Mouse (Mus musculus) midbrain, embryonic 14.5 days (tissue): ENCODE measurements around the gene Adnp. TPM values are rescaled to one million over a fixed set of nuclear protein-coding genes. Genes with fewer than 3 reads are reported as not detected.
"Not testable (repeated sequence)": the region's sequence is repeated elsewhere in the genome, so short reads cannot be mapped to it uniquely, and the experiment has no call there.

Experiments used
- ATAC-seq: fragments of 200-750 bp; cut with Nextera tagmentation; 2 replicates; pipeline ENCODE4 v1.8.0; 2017; ENCODE audit warnings: moderate number of reproducible peaks, moderate library complexity; ENCODE audit not compliant: low FRiP score, low TSS enrichment
- DNase-seq: peaks from one replicate; pipeline ENCODE4 v3.0.0-alpha.2; 2015
- H3K27ac ChIP-seq: fragments of 300-500 bp; sonication (generic); replicated peaks from 2 replicates; pipeline ENCODE4 v1.5.1; 2014; ENCODE audit warnings: mild to moderate bottlenecking, low read depth, low read length, moderate library complexity
- H3K27me3 ChIP-seq: fragments of 300-500 bp; sonication (generic); 2 replicates; pipeline ENCODE4 v1.6.1; 2014; ENCODE audit warnings: low read length, control low read depth, mixed read lengths; ENCODE audit not compliant: control insufficient read depth, insufficient read depth
- H3K36me3 ChIP-seq: fragments of 300-500 bp; sonication (generic); 2 replicates; pipeline ENCODE4 v1.6.1; 2014; ENCODE audit warnings: low read length, control low read depth; ENCODE audit not compliant: control insufficient read depth, insufficient read depth
- H3K4me1 ChIP-seq: fragments of 300-500 bp; sonication (generic); 2 replicates; pipeline ENCODE4 v1.6.1; 2014; ENCODE audit warnings: mild to moderate bottlenecking, antibody characterized with exemption, low read length, control low read depth; ENCODE audit not compliant: control insufficient read depth, insufficient read depth
- H3K4me2 ChIP-seq: fragments of 300-500 bp; sonication (generic); 2 replicates; pipeline ENCODE4 v1.6.1; 2014; ENCODE audit warnings: mild to moderate bottlenecking, low read length, moderate library complexity
- H3K4me3 ChIP-seq: fragments of 300-500 bp; sonication (generic); replicated peaks from 2 replicates; pipeline ENCODE4 v1.5.1; 2014; ENCODE audit warnings: low read depth, low read length
- H3K9ac ChIP-seq: fragments of 300-500 bp; sonication (generic); replicated peaks from 2 replicates; pipeline ENCODE4 v1.6.1; 2014; ENCODE audit warnings: mild to moderate bottlenecking, low read length, moderate library complexity
- H3K9me3 ChIP-seq: fragments of 300-500 bp; sonication (generic); 2 replicates; pipeline ENCODE4 v1.6.1; 2016; ENCODE audit warnings: low read length, control low read depth, mixed read lengths; ENCODE audit not compliant: control insufficient read depth
- WGBS: fragments of 180-500 bp; shearing (Covaris S2); extraction: QIAGEN DNeasy Blood & Tissue Kit; methylation state at CpG from one replicate; pipeline ENCODE4 v1.1.7; 2014; 5-methylcytosine and 5-hydroxymethylcytosine counted together
- polyA plus RNA-seq: library from polyadenylated mRNA; unstranded; fragments of >200 nt; fragmentation: Nextera tagmentation; extraction: Ambion mirVana; gene quantifications from 2 replicates; pipeline ENCODE4 v1.2.1, GENCODE M21; 2014

Adnp gene
- polyA plus RNA-seq, 1 experiment from 2014 or later = 4.5 TPM

DNA sequence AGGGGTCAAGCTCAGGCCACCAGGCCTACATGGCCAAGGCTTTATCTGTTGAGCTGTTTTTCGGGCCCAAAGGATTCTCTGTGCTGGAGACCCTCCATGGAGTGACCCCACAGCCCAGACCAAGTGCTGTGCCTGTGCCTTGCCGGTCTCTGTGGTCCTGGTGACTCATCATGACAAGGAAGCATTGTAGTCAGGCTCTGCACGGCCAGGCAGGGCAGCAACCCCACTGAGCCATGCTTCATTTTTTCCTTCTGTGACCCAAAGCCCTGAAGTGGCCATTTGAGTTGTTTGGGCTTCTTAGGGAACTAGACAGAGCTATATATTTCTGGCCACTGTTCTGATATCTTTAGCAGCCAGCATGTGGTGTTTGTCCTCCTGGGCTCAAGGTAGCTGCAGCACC is 39.1 kb downstream of the Adnp start:
- WGBS = 53% methylated on average over 3 of the region's 3 CpGs
- H3K9ac ChIP-seq = no peak overlapping the region
- H3K4me1 ChIP-seq = 0 out of 2 replicates have a peak, but pooled peaks cover 6% of the 10 kb centered on the region
- DNase-seq (no peak), ATAC-seq (no peak)
- H3K27me3 ChIP-seq = no peaks in the 10 kb centered on the region
- no peaks in the 10 kb centered on the region for H3K36me3 ChIP-seq
- H3K4me3 ChIP-seq = no peak overlapping the region
- H3K9me3 ChIP-seq = no peaks in the 10 kb centered on the region
- no peak overlapping the region for H3K27ac ChIP-seq
- H3K4me2 ChIP-seq = no peak overlapping the region

DNA sequence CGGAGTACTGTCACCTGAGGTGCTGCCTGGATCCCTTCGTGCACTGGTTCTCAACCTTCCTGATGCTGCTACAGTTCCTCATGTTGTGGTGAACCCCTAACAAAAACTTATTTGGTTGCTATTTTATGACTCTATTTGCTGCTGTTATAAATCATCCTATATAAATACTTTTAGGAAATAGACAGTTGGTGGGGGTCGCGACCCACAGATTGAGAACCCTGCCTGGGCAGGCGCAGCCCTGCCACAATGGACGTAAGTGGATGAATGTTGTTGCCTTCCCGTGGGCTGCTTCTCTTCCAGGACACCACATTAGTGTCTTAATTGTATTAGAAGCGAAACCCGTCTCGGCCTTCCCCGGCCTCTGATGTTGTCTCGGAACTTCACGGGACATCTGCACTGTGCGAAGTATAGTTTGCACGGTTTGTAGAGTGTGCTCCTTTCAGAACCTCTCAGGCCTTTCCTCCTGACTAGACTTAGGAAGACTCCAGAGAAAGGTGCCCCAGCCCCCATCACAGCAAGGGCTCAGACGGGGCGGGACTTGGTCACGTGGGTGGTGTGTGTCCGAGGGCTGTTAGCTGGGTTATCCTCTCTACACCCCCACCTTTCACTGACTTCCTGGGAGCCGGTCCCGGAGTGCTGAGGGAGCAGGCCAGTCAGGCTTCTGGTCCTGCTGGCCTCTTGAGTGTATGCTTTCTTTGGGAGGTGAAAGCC is 40.0 kb downstream of the Adnp start:
- Histone ChIP-seq H3K4me2 (no peak overlapping the region), H3K27ac (no peak overlapping the region), H3K9ac (no peak overlapping the region), H3K4me3 (no peak overlapping the region), H3K9me3 (no peaks in the 10 kb centered on the region), H3K4me1 (peaks cover 7% of the 10 kb centered on the region; the same call in 1 of the 2 replicates), H3K36me3 (no peaks in the 10 kb centered on the region), H3K27me3 (no peaks in the 10 kb centered on the region)
- WGBS = 45% methylated on average over 21 of the region's 21 CpGs
- DNase-seq (no peak), ATAC-seq (no peak)

DNA sequence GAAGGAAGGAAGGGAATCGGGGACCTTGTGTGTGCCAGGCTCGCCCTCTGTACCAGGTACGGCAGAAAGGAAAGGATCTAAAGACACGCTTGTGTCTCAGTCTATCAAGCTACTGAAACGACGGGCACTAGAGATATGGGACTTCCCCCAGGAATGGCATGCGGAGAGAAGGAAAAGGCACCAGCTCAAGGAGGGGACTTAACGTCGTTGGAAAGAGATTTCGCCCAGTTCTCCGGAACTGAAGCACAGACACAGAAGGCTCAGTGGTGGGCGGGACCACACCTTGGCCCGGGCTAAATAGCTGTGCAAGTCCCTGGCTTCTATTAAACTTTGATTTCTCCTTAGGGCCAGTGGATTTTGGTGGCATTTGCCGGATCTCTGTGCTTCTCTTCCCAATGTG is 44.9 kb downstream of the Adnp start:
- Histone ChIP-seq H3K4me3 (peak overlapping the region; percentile 14), H3K9ac (0 out of 2 replicates have a peak overlapping the region, but pooled peaks have one; percentile 12), H3K9me3 (no peaks in the 10 kb centered on the region), H3K27ac (no peak overlapping the region), H3K4me2 (peak overlapping the region; percentile 38), H3K27me3 (0 out of 2 replicates have a peak, but pooled peaks cover 9% of the 10 kb centered on the region), H3K36me3 (no peaks in the 10 kb centered on the region), H3K4me1 (peaks cover 14% of the 10 kb centered on the region)
- WGBS = 6% methylated on average over 14 of the region's 14 CpGs
- ATAC-seq = no peak
- no peak for DNase-seq

DNA sequence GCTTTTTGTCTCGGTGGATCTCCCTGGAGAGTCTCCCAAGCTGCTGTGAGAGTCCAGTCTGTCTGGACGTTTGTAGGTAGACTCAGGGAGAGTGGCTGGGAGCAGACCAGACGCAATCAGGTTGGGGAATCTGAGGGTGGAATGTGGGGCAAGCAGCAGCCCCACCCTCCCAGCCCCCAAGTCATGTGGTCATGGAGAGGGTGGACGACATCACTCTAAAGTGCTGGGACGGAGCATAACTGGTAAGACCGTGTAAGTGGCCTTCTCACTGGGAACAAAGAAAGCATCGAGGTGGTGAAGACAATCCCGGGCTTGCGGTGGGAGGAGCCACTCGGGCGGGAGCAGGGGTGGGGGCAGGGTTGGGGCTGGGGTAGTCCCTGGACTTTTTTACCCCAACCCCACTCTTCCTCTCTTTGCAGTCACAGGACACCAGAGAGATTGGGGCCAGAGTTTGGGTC is 45.4 kb downstream of the Adnp start:
- Histone ChIP-seq H3K4me1 (peaks cover 14% of the 10 kb centered on the region), H3K9ac (0 out of 2 replicates have a peak overlapping the region, but pooled peaks have one; percentile 16), H3K4me2 (peak overlapping the region; percentile 38), H3K9me3 (no peaks in the 10 kb centered on the region), H3K4me3 (peak overlapping the region; percentile 14), H3K36me3 (no peaks in the 10 kb centered on the region), H3K27me3 (0 out of 2 replicates have a peak, but pooled peaks cover 9% of the 10 kb centered on the region), H3K27ac (no peak overlapping the region)
- DNase-seq (no peak), ATAC-seq (no peak)
- 3% methylated on average over 11 of the region's 11 CpGs for WGBS

DNA sequence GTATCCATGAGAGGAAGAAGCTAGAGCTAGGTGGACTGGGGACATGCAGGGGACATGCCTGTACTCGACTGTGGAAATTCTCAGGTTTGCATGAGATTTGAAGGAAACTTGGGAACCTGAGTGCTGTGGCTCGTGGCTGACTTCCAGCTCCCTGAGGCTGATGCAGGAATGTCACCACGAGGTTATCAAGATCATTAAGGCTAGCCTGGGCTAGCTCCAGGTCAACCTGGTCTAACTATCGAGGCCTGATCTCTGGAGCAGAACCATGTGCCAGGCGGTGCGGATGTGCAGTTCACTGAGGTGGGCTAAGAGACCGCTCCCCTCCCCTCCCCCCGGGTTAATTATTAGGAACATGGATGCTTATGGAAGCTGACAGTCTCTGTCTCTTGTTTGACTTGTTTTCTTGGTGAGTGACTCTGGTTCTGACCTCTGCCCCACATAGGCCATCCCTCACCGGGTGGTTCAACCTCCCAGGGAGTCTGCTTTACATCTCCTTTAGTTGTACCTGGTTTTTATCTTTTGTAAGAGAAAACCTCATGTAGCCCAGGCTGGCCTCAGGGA is 46.5 kb downstream of the Adnp start:
- Histone ChIP-seq H3K4me3 (no peak overlapping the region), H3K27ac (no peak overlapping the region), H3K9me3 (no peaks in the 10 kb centered on the region), H3K36me3 (no peaks in the 10 kb centered on the region), H3K4me2 (no peak overlapping the region), H3K27me3 (0 out of 2 replicates have a peak, but pooled peaks cover 9% of the 10 kb centered on the region), H3K4me1 (peaks cover 14% of the 10 kb centered on the region), H3K9ac (no peak overlapping the region)
- DNase-seq (no peak), ATAC-seq (no peak)
- WGBS = 81% methylated on average over 9 of the region's 9 CpGs

DNA sequence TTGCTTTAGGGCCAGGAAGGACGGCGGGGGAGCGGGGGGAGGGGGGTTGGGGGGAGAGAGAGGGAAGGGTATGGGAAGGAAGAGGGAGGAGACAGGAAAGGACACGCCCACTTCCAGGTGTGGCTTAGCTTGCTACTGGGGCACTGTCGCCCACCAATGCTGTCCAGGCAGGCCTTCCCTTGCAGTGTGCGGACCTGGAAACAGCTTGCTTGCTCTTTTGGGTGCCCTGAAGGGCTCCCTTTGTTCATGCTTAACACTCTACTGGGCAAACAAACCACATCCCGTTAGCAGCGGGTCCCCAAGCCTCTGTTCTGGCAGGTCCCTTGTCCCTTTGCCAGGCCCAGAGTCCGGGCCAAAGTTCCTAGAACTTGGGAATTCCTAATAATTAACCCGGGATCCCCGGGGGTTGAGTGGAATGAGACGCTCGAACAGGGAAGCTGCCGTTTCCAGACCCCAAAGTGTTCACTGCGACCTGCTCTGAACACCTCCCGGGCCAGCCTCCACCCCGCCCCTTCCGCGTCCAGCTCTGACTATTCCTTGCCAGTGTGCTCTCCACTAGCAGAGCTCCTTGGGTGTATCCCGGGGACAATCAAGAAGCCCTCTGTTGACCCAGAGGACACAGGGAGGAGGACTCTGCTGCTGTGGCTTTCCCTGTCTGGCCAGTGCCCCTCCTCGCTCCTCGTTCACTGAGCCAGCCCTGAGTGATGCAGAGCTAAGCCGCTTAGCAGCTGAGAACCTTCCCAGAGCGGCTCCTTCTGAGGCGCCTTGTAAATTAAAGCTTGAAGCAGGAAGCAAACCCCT is 47.8 kb downstream of the Adnp start:
- peaks cover 24% of the 10 kb centered on the region for H3K4me1 ChIP-seq
- WGBS = 4% methylated on average over 24 of the region's 25 CpGs

DNA sequence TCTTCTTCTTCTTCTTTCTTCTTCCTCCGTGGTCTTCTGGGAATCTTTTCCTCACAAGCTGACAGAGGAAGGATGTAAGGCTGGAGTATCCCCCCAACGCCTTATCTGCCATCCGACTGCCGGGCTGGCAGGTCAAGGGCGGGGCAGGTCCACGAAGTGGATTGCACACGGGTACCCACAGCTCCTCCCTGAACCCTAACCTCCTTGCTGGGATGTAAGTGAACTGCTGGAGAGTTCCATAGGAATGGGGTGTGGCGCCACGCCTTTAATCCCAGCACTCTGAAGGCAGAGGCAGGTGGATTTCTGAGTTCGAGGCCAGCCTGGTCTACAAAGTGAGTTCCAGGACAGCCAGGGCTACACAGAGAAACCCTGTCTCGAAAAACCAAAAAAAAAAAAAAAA is 48.9 kb downstream of the Adnp start:
- 55% methylated on average over 10 of the region's 11 CpGs for WGBS
- ATAC-seq = not testable (repeated sequence)

More for the DNA sequence above, 47.8 kb downstream of the Adnp start:
- Histone ChIP-seq H3K36me3 (no peaks in the 10 kb centered on the region), H3K4me2 (peak overlapping the region; percentile 45), H3K27ac (no peak overlapping the region), H3K27me3 (0 out of 2 replicates have a peak, but pooled peaks cover 9% of the 10 kb centered on the region), H3K9ac (0 out of 2 replicates have a peak overlapping the region, but pooled peaks have one; percentile 12), H3K9me3 (no peaks in the 10 kb centered on the region), H3K4me3 (no peak overlapping the region)
- no peak; the same call in 1 of the 2 replicates for ATAC-seq
- peak; percentile 72 for DNase-seq

DNA sequence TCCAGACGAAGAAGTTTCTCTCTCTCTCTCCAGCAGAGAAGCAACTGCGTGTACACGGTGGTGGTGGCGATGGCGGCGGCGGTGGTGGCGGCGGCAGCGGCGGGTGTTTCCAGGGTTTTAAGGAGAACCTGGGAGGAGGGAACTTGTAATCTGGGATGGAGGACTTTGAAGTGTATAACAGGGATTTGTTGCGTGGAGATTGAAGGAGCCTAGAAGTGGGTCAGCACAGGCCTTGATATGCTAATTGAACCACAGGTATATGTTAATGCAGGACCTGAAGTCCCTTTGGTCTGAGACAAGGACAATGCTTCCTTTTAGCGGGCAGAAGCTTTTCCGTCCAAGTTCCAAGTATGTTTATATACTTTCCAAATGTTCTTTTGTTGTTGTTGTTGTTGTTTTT is 50.6 kb downstream of the Adnp start:
- no peak overlapping the region for H3K4me2 ChIP-seq
- no peaks in the 10 kb centered on the region for H3K36me3 ChIP-seq
- H3K27ac ChIP-seq = no peak overlapping the region
- 0 out of 2 replicates have a peak, but pooled peaks cover 9% of the 10 kb centered on the region for H3K27me3 ChIP-seq
- H3K9me3 ChIP-seq = no peaks in the 10 kb centered on the region
- WGBS = 35% methylated on average over 14 of the region's 14 CpGs
- H3K4me3 ChIP-seq = no peak overlapping the region
- H3K9ac ChIP-seq = no peak overlapping the region
- ATAC-seq (no peak), DNase-seq (no peak)
- H3K4me1 ChIP-seq = peaks cover 18% of the 10 kb centered on the region

More for the DNA sequence above, 48.9 kb downstream of the Adnp start:
- not testable (repeated sequence) for H3K27me3 ChIP-seq, H3K4me3 ChIP-seq, H3K27ac ChIP-seq, H3K4me2 ChIP-seq, H3K36me3 ChIP-seq, H3K9ac ChIP-seq, DNase-seq, H3K9me3 ChIP-seq
- H3K4me1 ChIP-seq = peaks cover 25% of the 10 kb centered on the region
